Mouse (Mus musculus) splenic B cell, adult 2 months (primary cell): ENCODE results near the gene Cxcr4.

ENCODE experiments used
- DNase-seq: peaks from one replicate; pipeline ENCODE4 v3.0.0-alpha.2; 2011; ENCODE audit warnings: low read depth, low spot score
- H3K27me3 ChIP-seq: 2 replicates; pipeline ENCODE4 v1.6.1; 2012; ENCODE audit warnings: mild to moderate bottlenecking, low read length, moderate library complexity, mixed read lengths; ENCODE audit not compliant: control insufficient read depth, poor library complexity, insufficient read depth, severe bottlenecking
- H3K36me3 ChIP-seq: 2 replicates; pipeline ENCODE4 v1.6.1; 2012; ENCODE audit warnings: mild to moderate bottlenecking, low read length, moderate library complexity, mixed read lengths; ENCODE audit not compliant: control insufficient read depth, poor library complexity, insufficient read depth, severe bottlenecking

Gene Cxcr4

DNA sequence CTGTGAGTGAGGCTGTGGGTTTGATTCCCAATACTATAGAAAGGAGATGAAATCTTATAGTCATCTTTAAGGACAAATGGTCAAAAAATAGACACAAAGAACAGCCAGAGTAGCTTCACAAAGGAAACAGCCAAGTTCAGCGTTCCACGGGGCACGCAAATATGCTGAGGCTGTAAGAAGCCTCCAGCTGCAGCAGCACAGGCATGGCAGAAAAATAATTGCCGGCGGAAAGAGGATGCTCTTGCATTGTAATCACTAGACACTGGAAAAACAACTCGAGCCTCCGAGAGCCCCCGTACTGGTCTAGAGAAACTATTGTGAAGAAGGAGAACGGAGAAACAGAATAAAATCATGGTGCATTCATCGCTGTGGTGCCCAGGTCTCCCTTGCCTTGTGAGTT lies 52.5 kb downstream of the Cxcr4 start:
- no peaks in the 10 kb centered on the region for H3K27me3 ChIP-seq
- DNase-seq: no peak
- no peaks in the 10 kb centered on the region for H3K36me3 ChIP-seq
